27 mouse cellular contexts compared by ENCODE assay signal in the genomic region with DNA sequence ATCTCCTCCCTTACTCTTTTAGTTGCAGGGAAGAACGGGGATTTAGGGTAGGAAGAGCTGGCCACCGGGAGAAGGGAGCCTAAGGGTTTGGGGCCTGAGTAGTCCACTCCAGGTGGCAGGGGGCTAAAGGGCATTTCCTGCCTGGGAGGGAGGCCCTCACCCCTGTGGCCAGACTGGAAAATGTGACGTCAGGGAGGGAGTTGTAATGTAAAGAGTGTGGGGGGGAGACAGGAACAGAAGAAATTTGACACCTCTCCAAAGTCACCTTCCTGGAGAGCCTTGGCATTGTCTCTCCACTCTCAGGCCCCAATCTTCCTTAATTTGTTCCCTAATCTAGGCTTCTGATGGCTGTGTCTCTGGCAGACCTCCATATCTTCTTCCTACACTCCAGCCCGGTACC. TPM values are rescaled to one million over a fixed set of nuclear protein-coding genes. Genes with fewer than 3 reads are reported as not detected.
DNase-seq lines count a peak whose midpoint lies in the region; ATAC-seq and TF ChIP-seq lines count a peak whose summit lies in the region.
"Had no signal": no experiment of that assay in that cellular context is flagged by ENCODE, and none has a peak within 500 bp of the region (broad histone marks: within the 10 kb centered on the region; RNA-seq: fewer than 3 reads in every experiment).

No protein-coding gene starts in this region.

- no peak for TF ChIP-seq POLR2A in ES-Bruce4 (IDR thresholded peaks at IDR 0.05; ENCODE audit: insufficient read depth, low read length)

- peaks cover 41% of the 10 kb centered on the region for H3K36me3 ChIP-seq in heart, embryonic 14.5 days (ENCODE audit: control insufficient read depth, insufficient read depth, low read length)
- peaks cover 17% of the 10 kb centered on the region for H3K36me3 ChIP-seq in ES-Bruce4 (ENCODE audit: control insufficient read depth, insufficient read depth, low read length, poor library complexity, severe bottlenecking)
- H3K36me3 ChIP-seq in limb, embryonic 12.5 days = peaks cover 42% of the 10 kb centered on the region
- peaks cover 6% of the 10 kb centered on the region; the same call in 1 of the 2 replicates for H3K36me3 ChIP-seq in hindbrain, embryonic 11.5 days (ENCODE audit: control insufficient read depth, insufficient read depth, low read length)

- no peaks in the 10 kb centered on the region for H3K9me3 ChIP-seq in heart, embryonic 14.5 days (ENCODE audit: control insufficient read depth, low read length)
- no peaks in the 10 kb centered on the region for H3K9me3 ChIP-seq in ES-Bruce4 (replicated peaks; ENCODE audit: control insufficient read depth, insufficient read depth, low read length, poor library complexity, severe bottlenecking)
- no peaks in the 10 kb centered on the region for H3K9me3 ChIP-seq in limb, embryonic 12.5 days
- H3K9me3 ChIP-seq in hindbrain, embryonic 11.5 days (ENCODE audit: control insufficient read depth, low read length) = no peaks in the 10 kb centered on the region
- H3K9me3 ChIP-seq: embryonic facial prominence, embryonic 12.5 days; liver, embryonic 12.5 days; midbrain, embryonic 10.5 days; stomach, embryonic 15.5 days had no signal

- no peak for TF ChIP-seq CTCF in ES-Bruce4 (IDR thresholded peaks at IDR 0.05; ENCODE audit: low read depth, low read length)

- H3K27me3 ChIP-seq in heart, embryonic 14.5 days (ENCODE audit: control insufficient read depth, insufficient read depth, low read length) = peaks cover 24% of the 10 kb centered on the region
- no peaks in the 10 kb centered on the region for H3K27me3 ChIP-seq in ES-Bruce4 (ENCODE audit: control insufficient read depth, insufficient read depth, low read length, poor library complexity, severe bottlenecking)
- peaks cover 24% of the 10 kb centered on the region for H3K27me3 ChIP-seq in limb, embryonic 12.5 days
- peaks cover 26% of the 10 kb centered on the region for H3K27me3 ChIP-seq in hindbrain, embryonic 11.5 days (ENCODE audit: control insufficient read depth, insufficient read depth, low read length)

- no peak overlapping the region for H3K4me3 ChIP-seq in heart, embryonic 14.5 days (ENCODE audit: control insufficient read depth in 1 of 2, insufficient read depth in 1 of 2, low read depth in 1 of 2, low read length in 2 of 2)
- H3K4me3 ChIP-seq in ES-Bruce4 (ENCODE audit: low read depth, low read length) = no peak overlapping the region
- H3K4me3 ChIP-seq in limb, embryonic 12.5 days (replicated peaks) = no peak overlapping the region
- no peak overlapping the region for H3K4me3 ChIP-seq in hindbrain, embryonic 11.5 days (ENCODE audit: low read depth, low read length)
- H3K4me3 ChIP-seq: embryonic facial prominence, embryonic 12.5 days; liver, embryonic 12.5 days; midbrain, embryonic 10.5 days; stomach, embryonic 15.5 days had no signal

- H3K27ac ChIP-seq in heart, embryonic 14.5 days (replicated peaks in 1 of 2; ENCODE audit: control insufficient read depth in 1 of 2, insufficient read depth in 1 of 2, low read depth in 2 of 2, low read length in 2 of 2) = peak overlapping the region; percentile 29 to 32; a peak in 2 of 4 replicates
- H3K27ac ChIP-seq in ES-Bruce4 (ENCODE audit: insufficient read depth, low read length) = peak overlapping the region; percentile 84
- no peak overlapping the region for H3K27ac ChIP-seq in limb, embryonic 12.5 days
- H3K27ac ChIP-seq in hindbrain, embryonic 11.5 days (ENCODE audit: low read depth, low read length) = no peak overlapping the region
- H3K27ac ChIP-seq: embryonic facial prominence, embryonic 12.5 days; liver, embryonic 12.5 days; midbrain, embryonic 10.5 days; stomach, embryonic 15.5 days had no signal

- H3K9ac ChIP-seq in heart, embryonic 14.5 days (ENCODE audit: low read length) = no peak overlapping the region
- H3K9ac ChIP-seq in ES-Bruce4 (ENCODE audit: low read depth, poor library complexity, severe bottlenecking) = peak overlapping the region; percentile 29; the same call in 1 of the 2 replicates
- H3K9ac ChIP-seq in limb, embryonic 12.5 days (replicated peaks) = 0 out of 2 replicates have a peak overlapping the region, but pooled peaks have one; percentile 13
- no peak overlapping the region for H3K9ac ChIP-seq in hindbrain, embryonic 11.5 days (ENCODE audit: low read depth, low read length)
- H3K9ac ChIP-seq: embryonic facial prominence, embryonic 12.5 days; liver, embryonic 12.5 days; lung, embryonic 14.5 days; stomach, embryonic 15.5 days had no signal

- H3K4me2 ChIP-seq in heart, embryonic 14.5 days (ENCODE audit: low read length) = no peak overlapping the region
- H3K4me2 ChIP-seq in limb, embryonic 12.5 days = no peak overlapping the region
- no peak overlapping the region for H3K4me2 ChIP-seq in hindbrain, embryonic 11.5 days (replicated peaks; ENCODE audit: low read depth, low read length)
- H3K4me2 ChIP-seq: embryonic facial prominence, embryonic 12.5 days; liver, embryonic 12.5 days; lung, embryonic 14.5 days; stomach, embryonic 15.5 days had no signal

- DNase-seq in heart, adult 18-20 months = no peak
- peak; percentile 54 for DNase-seq in ZHBTc4 (ENCODE audit: low read depth, low spot score)
- DNase-seq in cerebellum, postnatal 4 days (ENCODE audit: low spot score in 2 of 2) = no peak
- DNase-seq in hindbrain, embryonic 11.5 days (ENCODE audit: low spot score) = no peak
- DNase-seq: adrenal gland, postnatal 25 days; cerebellum, adult 11 months; cerebellum, postnatal 14 days; gastrocnemius, postnatal 14 days; kidney, adult 11 months; kidney, postnatal 25 days; lung, embryonic 14.5 days; lung, postnatal 36 days; thymus, adult 18-20 months had no signal

- 0 out of 2 replicates have a peak, but pooled peaks have one; percentile 4 for ATAC-seq in heart, embryonic 14.5 days (ENCODE audit: insufficient number of reproducible peaks, insufficient read depth, low FRiP score, low read depth)
- no peak for ATAC-seq in limb, embryonic 12.5 days (ENCODE audit: insufficient number of reproducible peaks, insufficient read depth, low FRiP score, low TSS enrichment, low read depth)
- no peak for ATAC-seq in hindbrain, embryonic 11.5 days (ENCODE audit: low FRiP score)
- ATAC-seq: forebrain, embryonic 14.5 days; liver, embryonic 12.5 days had no signal

- peaks cover 17 to 19% of the 10 kb centered on the region in 2 experiments for H3K4me1 ChIP-seq in heart, embryonic 14.5 days (ENCODE audit: control insufficient read depth in 2 of 2, insufficient read depth in 2 of 2, low read length in 2 of 2)
- H3K4me1 ChIP-seq in ES-Bruce4 (ENCODE audit: control insufficient read depth, insufficient read depth, low read length) = peaks cover 3% of the 10 kb centered on the region
- peaks cover 24% of the 10 kb centered on the region for H3K4me1 ChIP-seq in limb, embryonic 12.5 days (replicated peaks)
- H3K4me1 ChIP-seq in hindbrain, embryonic 11.5 days (replicated peaks; ENCODE audit: control insufficient read depth, insufficient read depth, low read length) = no peaks in the 10 kb centered on the region

- TF ChIP-seq EP300 in ES-Bruce4 (IDR thresholded peaks at IDR 0.05; ENCODE audit: insufficient read depth, low read depth, low read length) = peak; percentile 69; the same call in 1 of the 2 replicates

- 14% methylated on average over 4 of the region's 4 CpGs for WGBS in heart, embryonic 14.5 days
- 14% methylated on average over 4 of the region's 4 CpGs for WGBS in limb, embryonic 12.5 days
- 20% methylated on average over 4 of the region's 4 CpGs for WGBS in hindbrain, embryonic 11.5 days

RNA-seq across cellular contexts. Expression of gene Etv2, which starts 3.4 kb away (rescaled TPM):
- polyA plus RNA-seq in heart, embryonic 14.5 days (2014; fragmentation: Nextera tagmentation; extraction: Ambion mirVana) = 0.19 TPM in 1 of 2 replicates, not detected in the other
- not detected for total RNA-seq in heart, adult 18-20 months (2021)
- polyA plus RNA-seq in ES-Bruce4 (2011; ENCODE audit: insufficient read depth, insufficient read length, low read depth, missing spikeins) = 2.8 and 3.3 TPM in 2 replicates
- not detected in 2 replicates for polyA plus RNA-seq in limb, embryonic 12.5 days (2016; fragmentation: Nextera tagmentation; extraction: Ambion mirVana)
- not detected in 2 replicates for polyA plus RNA-seq in hindbrain, embryonic 11.5 days (2014; fragmentation: Nextera tagmentation; extraction: Ambion mirVana)
- total RNA-seq: adrenal gland, postnatal 25 days; gastrocnemius, postnatal 14 days; hematopoietic stem cell, adult 5-6 weeks; layer of hippocampus, adult 8-10 months; left cerebral cortex, adult 18-20 months; left cerebral cortex, postnatal 36 days; midbrain, postnatal 0 days had no signal
- polyA plus RNA-seq: embryonic facial prominence, embryonic 12.5 days; forebrain, embryonic 14.5 days; lung, embryonic 14.5 days; midbrain, embryonic 10.5 days; stomach, embryonic 15.5 days; urinary bladder, adult 2 months had no signal

RNA-seq across cellular contexts. Expression of gene Rbm42, which starts 11.0 kb away (rescaled TPM):
- polyA plus RNA-seq in heart, embryonic 14.5 days (2014; fragmentation: Nextera tagmentation; extraction: Ambion mirVana) = 72.5 and 75.5 TPM in 2 replicates
- 10 to 100 TPM; 46.0 to 49.1 TPM for total RNA-seq in heart, adult 18-20 months (2021)
- polyA plus RNA-seq in ES-Bruce4 (2011; ENCODE audit: insufficient read depth, insufficient read length, low read depth, missing spikeins) = 42.3 and 47.0 TPM in 2 replicates
- 150 and 155 TPM in 2 replicates for polyA plus RNA-seq in limb, embryonic 12.5 days (2016; fragmentation: Nextera tagmentation; extraction: Ambion mirVana)
- polyA plus RNA-seq in hindbrain, embryonic 11.5 days (2014; fragmentation: Nextera tagmentation; extraction: Ambion mirVana) = 119 and 123 TPM in 2 replicates

RNA-seq across cellular contexts. Expression of gene Cox6b1, which starts 13.1 kb away (rescaled TPM):
- polyA plus RNA-seq in heart, embryonic 14.5 days (2014; fragmentation: Nextera tagmentation; extraction: Ambion mirVana) = 2,519 and 2,589 TPM in 2 replicates
- 1,000 to 10,000 TPM; 4,470 to 4,611 TPM for total RNA-seq in heart, adult 18-20 months (2021)
- polyA plus RNA-seq in ES-Bruce4 (2011; ENCODE audit: insufficient read depth, insufficient read length, low read depth, missing spikeins) = 540 and 569 TPM in 2 replicates
- 783 and 848 TPM in 2 replicates for polyA plus RNA-seq in limb, embryonic 12.5 days (2016; fragmentation: Nextera tagmentation; extraction: Ambion mirVana)
- polyA plus RNA-seq in hindbrain, embryonic 11.5 days (2014; fragmentation: Nextera tagmentation; extraction: Ambion mirVana) = 816 and 817 TPM in 2 replicates

RNA-seq across cellular contexts. Expression of gene Haus5, which starts 25.7 kb away (rescaled TPM):
- polyA plus RNA-seq in heart, embryonic 14.5 days (2014; fragmentation: Nextera tagmentation; extraction: Ambion mirVana) = 26.1 and 27.6 TPM in 2 replicates
- total RNA-seq in heart, adult 18-20 months (2021) = 1 to 10 TPM; 4.4 to 6.2 TPM
- 16.9 and 17.8 TPM in 2 replicates for polyA plus RNA-seq in ES-Bruce4 (2011; ENCODE audit: insufficient read depth, insufficient read length, low read depth, missing spikeins)
- polyA plus RNA-seq in limb, embryonic 12.5 days (2016; fragmentation: Nextera tagmentation; extraction: Ambion mirVana) = 64.3 and 70.0 TPM in 2 replicates
- 40.3 and 41.8 TPM in 2 replicates for polyA plus RNA-seq in hindbrain, embryonic 11.5 days (2014; fragmentation: Nextera tagmentation; extraction: Ambion mirVana)

RNA-seq across cellular contexts. Expression of gene Upk1a, which starts 26.4 kb away (rescaled TPM):
- 0.32 TPM in 1 of 2 replicates, not detected in the other for polyA plus RNA-seq in heart, embryonic 14.5 days (2014; fragmentation: Nextera tagmentation; extraction: Ambion mirVana)
- total RNA-seq in heart, adult 18-20 months (2021) = under 1 TPM in 1 of 2 experiments, not detected in 1; 0.26 TPM
- 2.5 and 2.8 TPM in 2 replicates for polyA plus RNA-seq in ES-Bruce4 (2011; ENCODE audit: insufficient read depth, insufficient read length, low read depth, missing spikeins)
- 1.4 and 2.0 TPM in 2 replicates for polyA plus RNA-seq in limb, embryonic 12.5 days (2016; fragmentation: Nextera tagmentation; extraction: Ambion mirVana)
- 0.54 and 1.2 TPM in 2 replicates for polyA plus RNA-seq in hindbrain, embryonic 11.5 days (2014; fragmentation: Nextera tagmentation; extraction: Ambion mirVana)
- total RNA-seq: hematopoietic stem cell, adult 5-6 weeks had no signal

Comparison
In these comparisons a context has a peak if more than half of its experiments do, and no peak if none do; other contexts are left out.
1. H3K27ac ChIP-seq: peak in heart, embryonic 14.5 days (2 of 2) and ES-Bruce4 (single experiment); none in limb, embryonic 12.5 days (single experiment) and hindbrain, embryonic 11.5 days (single experiment).
2. H3K9ac ChIP-seq: peak in ES-Bruce4 (single experiment) and limb, embryonic 12.5 days (single experiment); none in heart, embryonic 14.5 days (single experiment) and hindbrain, embryonic 11.5 days (single experiment).